Mouse (Mus musculus): ENCODE measurements around the gene Cdkal1. TPM values are rescaled to one million over a fixed set of nuclear protein-coding genes. Genes with fewer than 3 reads are reported as not detected.

Cdkal1 gene
- polyA plus RNA-seq, 1 experiment from 2014 or later, result 33.9 TPM

DNA sequence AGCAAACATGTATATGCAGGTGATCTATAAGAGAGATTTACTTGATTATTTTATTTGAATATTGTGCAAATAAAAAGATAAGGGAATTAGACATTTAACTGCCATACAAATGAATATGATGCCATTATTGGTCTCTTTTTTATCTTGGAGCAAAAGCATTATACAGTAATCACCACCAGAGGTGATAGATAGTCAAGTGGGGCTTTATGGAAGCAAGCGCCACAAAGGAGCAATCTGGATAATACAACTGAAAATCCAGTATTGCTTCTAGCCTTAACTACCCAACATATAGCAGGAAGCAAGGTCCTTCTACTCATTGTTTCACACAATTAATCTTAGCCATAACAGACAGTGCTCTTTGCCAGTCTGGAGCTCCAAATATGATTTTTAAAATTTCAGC is 234.1 kb downstream of the Cdkal1 start:
- H3K4me1 ChIP-seq (replicated peaks; ENCODE audit: control insufficient read depth, insufficient read depth, low read length), result no peaks in the 10 kb centered on the region; the same call in 1 of the 2 replicates
- no peak overlapping the region for H3K9ac ChIP-seq (ENCODE audit: low read length)
- no peak overlapping the region for H3K4me3 ChIP-seq (ENCODE audit: low read depth, low read length)
- ATAC-seq (replicated peaks; ENCODE audit: low FRiP score, low TSS enrichment, low read depth), result no peak
- no peaks in the 10 kb centered on the region for H3K36me3 ChIP-seq (ENCODE audit: control insufficient read depth, insufficient read depth, low read length)
- WGBS, result 73% methylated on average over 1 of the region's 1 CpGs
- H3K27ac ChIP-seq (ENCODE audit: low read depth), result no peak overlapping the region
- no peaks in the 10 kb centered on the region for H3K27me3 ChIP-seq (replicated peaks; ENCODE audit: control insufficient read depth, insufficient read depth, low read length)
- no peak for DNase-seq (ENCODE audit: low spot score)
- no peaks in the 10 kb centered on the region for H3K9me3 ChIP-seq (ENCODE audit: control insufficient read depth, low read length)
- no peak overlapping the region for H3K4me2 ChIP-seq (ENCODE audit: low read length)

DNA sequence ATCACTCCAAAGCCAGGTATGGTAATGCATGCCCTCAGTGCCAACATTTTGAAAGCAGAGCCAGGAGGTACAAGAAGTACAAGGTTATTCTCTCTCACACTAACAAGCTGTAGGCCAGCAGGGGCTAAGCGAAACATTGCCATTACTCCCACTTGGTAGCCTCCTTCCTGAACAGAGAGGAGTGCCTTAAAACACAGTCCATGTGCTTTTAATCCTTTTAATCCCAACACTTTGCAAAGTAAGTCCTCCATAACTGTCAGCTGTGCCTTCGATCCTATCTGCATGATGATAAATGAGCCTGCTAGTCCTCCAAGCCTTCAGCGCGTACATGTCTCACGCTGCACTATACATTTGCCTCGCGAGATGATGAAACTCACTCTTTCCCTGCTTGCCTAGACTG is 234.6 kb downstream of the Cdkal1 start:
- Histone ChIP-seq H3K4me1 (replicated peaks; ENCODE audit: control insufficient read depth, insufficient read depth, low read length) (no peaks in the 10 kb centered on the region; the same call in 1 of the 2 replicates), H3K9ac (ENCODE audit: low read length) (no peak overlapping the region), H3K27me3 (replicated peaks; ENCODE audit: control insufficient read depth, insufficient read depth, low read length) (no peaks in the 10 kb centered on the region), H3K4me2 (ENCODE audit: low read length) (no peak overlapping the region), H3K27ac (ENCODE audit: low read depth) (no peak overlapping the region), H3K36me3 (ENCODE audit: control insufficient read depth, insufficient read depth, low read length) (no peaks in the 10 kb centered on the region), H3K4me3 (ENCODE audit: low read depth, low read length) (no peak overlapping the region), H3K9me3 (ENCODE audit: control insufficient read depth, low read length) (no peaks in the 10 kb centered on the region)
- WGBS, result 57% methylated on average over 7 of the region's 7 CpGs
- DNase-seq (ENCODE audit: low spot score), result no peak
- no peak for ATAC-seq (replicated peaks; ENCODE audit: low FRiP score, low TSS enrichment, low read depth)

DNA sequence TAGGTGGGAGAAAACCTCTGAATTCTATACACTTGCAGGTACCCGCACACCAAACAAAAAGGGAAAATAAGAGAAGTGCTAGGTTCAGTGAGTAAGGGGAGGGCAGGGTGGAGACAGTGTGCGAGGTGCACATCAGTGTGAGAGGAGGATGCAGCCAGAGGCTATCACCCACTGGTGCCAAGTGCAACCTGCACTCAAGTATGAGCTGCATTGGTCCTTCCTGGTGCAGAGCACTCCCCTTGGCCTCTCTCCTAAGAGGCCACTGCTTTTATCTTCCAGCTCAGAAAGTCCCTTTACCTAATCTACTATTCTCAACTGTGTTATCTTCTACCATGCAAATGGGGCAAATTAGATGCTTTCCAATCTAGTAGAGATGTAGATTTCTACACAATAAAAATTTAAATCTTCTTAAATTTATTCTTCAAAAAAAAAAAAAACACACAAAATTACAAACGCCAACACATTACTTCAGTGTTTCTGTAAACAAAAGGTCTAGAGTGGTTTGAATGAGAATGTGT is 238.8 kb downstream of the Cdkal1 start:
- no peak for ATAC-seq (replicated peaks; ENCODE audit: low FRiP score, low TSS enrichment, low read depth)
- WGBS, result 84% methylated on average over 3 of the region's 3 CpGs

DNA sequence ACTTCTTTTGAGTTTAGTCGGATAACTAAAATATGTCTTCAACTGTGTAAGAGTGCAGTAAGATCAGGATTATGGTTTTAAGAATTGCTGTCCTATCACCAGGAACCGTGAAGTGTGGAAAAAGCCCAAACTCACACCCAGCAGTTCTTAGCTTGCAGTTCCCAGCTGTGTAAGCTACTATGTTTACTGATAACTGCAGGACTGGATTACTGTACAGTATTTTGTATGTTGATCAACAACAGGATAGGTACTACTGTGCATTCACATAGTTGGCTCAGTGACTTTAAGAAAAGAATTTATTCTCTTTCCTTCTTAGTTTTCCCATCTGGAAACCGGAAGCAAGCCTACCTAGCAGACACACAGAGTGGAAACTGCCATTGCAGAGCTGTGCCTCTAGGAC is 239.5 kb downstream of the Cdkal1 start:
- Histone ChIP-seq H3K4me2 (ENCODE audit: low read length) (no peak overlapping the region), H3K36me3 (ENCODE audit: control insufficient read depth, insufficient read depth, low read length) (no peaks in the 10 kb centered on the region), H3K4me1 (replicated peaks; ENCODE audit: control insufficient read depth, insufficient read depth, low read length) (no peaks in the 10 kb centered on the region; the same call in 1 of the 2 replicates), H3K27ac (ENCODE audit: low read depth) (no peak overlapping the region), H3K4me3 (ENCODE audit: low read depth, low read length) (no peak overlapping the region), H3K9me3 (ENCODE audit: control insufficient read depth, low read length) (no peaks in the 10 kb centered on the region), H3K9ac (ENCODE audit: low read length) (no peak overlapping the region), H3K27me3 (replicated peaks; ENCODE audit: control insufficient read depth, insufficient read depth, low read length) (no peaks in the 10 kb centered on the region)
- no peak for ATAC-seq (replicated peaks; ENCODE audit: low FRiP score, low TSS enrichment, low read depth)
- no peak for DNase-seq (ENCODE audit: low spot score)
- WGBS, result 88% methylated on average over 3 of the region's 3 CpGs

More for the DNA sequence above, 238.8 kb downstream of the Cdkal1 start:
- no peaks in the 10 kb centered on the region for H3K9me3 ChIP-seq (ENCODE audit: control insufficient read depth, low read length)
- H3K4me3 ChIP-seq (ENCODE audit: low read depth, low read length), result no peak overlapping the region
- no peak overlapping the region for H3K9ac ChIP-seq (ENCODE audit: low read length)
- no peaks in the 10 kb centered on the region; the same call in 1 of the 2 replicates for H3K4me1 ChIP-seq (replicated peaks; ENCODE audit: control insufficient read depth, insufficient read depth, low read length)
- no peaks in the 10 kb centered on the region for H3K36me3 ChIP-seq (ENCODE audit: control insufficient read depth, insufficient read depth, low read length)
- no peaks in the 10 kb centered on the region for H3K27me3 ChIP-seq (replicated peaks; ENCODE audit: control insufficient read depth, insufficient read depth, low read length)
- no peak for DNase-seq (ENCODE audit: low spot score)
- no peak overlapping the region for H3K4me2 ChIP-seq (ENCODE audit: low read length)
- H3K27ac ChIP-seq (ENCODE audit: low read depth), result no peak overlapping the region

DNA sequence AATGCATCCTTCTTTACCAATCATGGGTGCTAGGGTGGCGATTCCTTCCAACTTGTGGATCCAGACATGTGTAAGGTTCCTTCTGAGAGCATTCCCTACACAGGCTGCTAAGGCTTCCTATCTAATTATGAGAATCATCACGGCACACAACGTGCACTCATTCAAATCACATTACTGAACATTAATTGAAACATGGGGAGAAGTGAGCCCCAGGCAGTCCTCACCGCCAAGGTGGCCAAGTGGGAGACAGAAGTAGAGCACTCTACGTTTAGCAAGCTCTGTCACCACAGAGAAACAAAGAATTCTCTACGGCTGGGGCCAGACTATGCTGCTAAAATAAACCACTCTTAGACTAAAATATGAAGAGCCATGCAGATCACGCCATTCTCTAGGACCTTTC is 240.4 kb downstream of the Cdkal1 start:
- 80% methylated on average over 7 of the region's 7 CpGs for WGBS
- Histone ChIP-seq H3K9ac (ENCODE audit: low read length) (no peak overlapping the region), H3K27me3 (replicated peaks; ENCODE audit: control insufficient read depth, insufficient read depth, low read length) (no peaks in the 10 kb centered on the region), H3K27ac (ENCODE audit: low read depth) (no peak overlapping the region), H3K4me3 (ENCODE audit: low read depth, low read length) (no peak overlapping the region), H3K9me3 (ENCODE audit: control insufficient read depth, low read length) (no peaks in the 10 kb centered on the region), H3K4me1 (replicated peaks; ENCODE audit: control insufficient read depth, insufficient read depth, low read length) (no peaks in the 10 kb centered on the region; the same call in 1 of the 2 replicates), H3K4me2 (ENCODE audit: low read length) (no peak overlapping the region), H3K36me3 (ENCODE audit: control insufficient read depth, insufficient read depth, low read length) (no peaks in the 10 kb centered on the region)
- ATAC-seq (replicated peaks; ENCODE audit: low FRiP score, low TSS enrichment, low read depth) (no peak), DNase-seq (ENCODE audit: low spot score) (no peak)

DNA sequence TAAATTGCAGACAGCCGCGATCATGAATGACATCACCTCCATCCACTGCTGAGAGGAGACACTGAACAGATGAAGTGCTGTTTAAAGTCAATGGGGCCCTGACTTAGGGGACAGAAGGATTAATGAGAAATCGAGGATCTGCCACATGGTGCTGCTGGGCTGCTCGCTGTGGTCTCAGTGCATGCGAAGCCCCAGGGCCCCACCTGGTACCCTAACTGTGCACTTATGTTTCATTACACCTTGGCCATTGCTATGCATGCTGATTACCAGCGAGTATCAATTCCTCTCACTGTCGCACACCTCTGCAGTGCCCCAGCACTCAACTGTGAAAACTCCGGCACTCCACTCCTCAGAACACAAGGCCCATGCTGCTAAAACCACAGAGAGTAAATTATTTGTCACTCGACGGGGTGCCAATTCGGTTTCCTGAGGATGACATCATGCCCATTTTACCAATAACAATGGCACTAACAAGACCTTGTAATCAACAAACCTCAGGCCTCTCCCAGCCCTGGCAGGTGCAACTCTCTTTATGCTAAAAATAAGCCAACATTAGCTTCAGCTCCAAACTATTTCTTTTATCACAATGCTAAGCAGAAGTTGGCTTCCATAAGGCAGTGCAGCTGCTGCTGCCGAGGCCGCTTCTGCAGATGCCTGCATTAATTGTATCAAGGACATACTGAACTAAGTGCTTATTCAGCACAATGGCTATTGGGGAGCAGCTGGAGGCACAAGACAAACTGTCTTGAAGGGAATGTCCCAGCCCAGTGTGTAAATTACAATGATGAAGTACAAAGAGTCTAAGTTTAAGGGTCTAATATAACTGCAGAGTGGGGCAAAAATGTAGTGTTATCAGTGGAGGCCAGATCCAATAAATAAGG is 245.2 kb downstream of the Cdkal1 start:
- Histone ChIP-seq H3K4me2 (ENCODE audit: low read length) (no peak overlapping the region), H3K27me3 (replicated peaks; ENCODE audit: control insufficient read depth, insufficient read depth, low read length) (no peaks in the 10 kb centered on the region), H3K36me3 (ENCODE audit: control insufficient read depth, insufficient read depth, low read length) (no peaks in the 10 kb centered on the region), H3K27ac (ENCODE audit: low read depth) (peak overlapping the region; percentile 49; the same call in 1 of the 2 replicates), H3K9me3 (ENCODE audit: control insufficient read depth, low read length) (no peaks in the 10 kb centered on the region), H3K4me1 (replicated peaks; ENCODE audit: control insufficient read depth, insufficient read depth, low read length) (peaks cover 8% of the 10 kb centered on the region; the same call in 1 of the 2 replicates), H3K4me3 (ENCODE audit: low read depth, low read length) (no peak overlapping the region), H3K9ac (ENCODE audit: low read length) (no peak overlapping the region)
- peak; percentile 53; the same call in 1 of the 2 replicates for ATAC-seq (replicated peaks; ENCODE audit: low FRiP score, low TSS enrichment, low read depth)
- WGBS, result 42% methylated on average over 13 of the region's 13 CpGs
- DNase-seq (ENCODE audit: low spot score), result peak; percentile 58

DNA sequence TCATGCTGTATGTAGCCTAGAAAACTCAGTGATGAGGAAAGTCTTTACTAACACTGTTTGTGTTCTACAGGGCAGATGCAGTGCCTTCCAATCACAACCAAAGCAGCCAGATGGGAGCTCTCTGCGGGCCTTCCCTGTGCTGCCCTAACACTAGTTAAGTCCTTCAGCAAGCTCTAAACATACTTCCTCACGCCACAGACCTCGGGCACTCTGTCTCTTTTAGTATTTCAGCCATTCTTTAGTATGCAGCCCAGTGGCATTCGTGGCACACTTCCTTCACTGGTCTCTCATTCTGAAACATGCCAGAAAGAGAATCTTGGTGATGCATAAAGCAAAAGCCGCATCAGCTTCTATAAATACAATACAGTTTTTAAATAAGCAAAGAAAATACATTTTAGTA is 246.0 kb downstream of the Cdkal1 start:
- Histone ChIP-seq H3K4me1 (replicated peaks; ENCODE audit: control insufficient read depth, insufficient read depth, low read length) (peaks cover 8% of the 10 kb centered on the region; the same call in 1 of the 2 replicates), H3K9me3 (ENCODE audit: control insufficient read depth, low read length) (no peaks in the 10 kb centered on the region), H3K4me3 (ENCODE audit: low read depth, low read length) (no peak overlapping the region), H3K27me3 (replicated peaks; ENCODE audit: control insufficient read depth, insufficient read depth, low read length) (no peaks in the 10 kb centered on the region), H3K4me2 (ENCODE audit: low read length) (no peak overlapping the region), H3K9ac (ENCODE audit: low read length) (no peak overlapping the region), H3K27ac (ENCODE audit: low read depth) (no peak overlapping the region), H3K36me3 (ENCODE audit: control insufficient read depth, insufficient read depth, low read length) (no peaks in the 10 kb centered on the region)
- DNase-seq (ENCODE audit: low spot score) (no peak), ATAC-seq (replicated peaks; ENCODE audit: low FRiP score, low TSS enrichment, low read depth) (no peak)
- WGBS, result 67% methylated on average over 5 of the region's 5 CpGs

DNA sequence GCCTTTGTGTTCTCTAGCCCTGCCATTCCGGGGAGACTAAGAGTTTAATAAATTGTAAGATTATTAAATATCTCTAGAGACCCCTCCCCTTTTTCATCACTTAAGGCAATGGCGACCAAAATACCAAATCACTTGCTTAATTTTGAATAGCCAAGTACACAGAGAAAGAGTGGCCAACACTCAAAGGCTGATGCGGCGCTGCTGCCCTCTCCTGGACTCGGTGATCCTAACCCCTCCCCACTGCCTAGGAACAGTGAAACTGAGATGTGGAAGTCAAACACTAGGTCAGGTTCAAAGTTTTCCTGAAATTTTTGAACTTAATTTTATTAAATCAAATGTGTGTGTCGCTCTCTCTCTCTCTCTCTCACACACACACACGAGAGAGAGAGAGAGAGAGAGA is 251.2 kb downstream of the Cdkal1 start:
- Histone ChIP-seq H3K4me3 (ENCODE audit: low read depth, low read length) (no peak overlapping the region), H3K9ac (ENCODE audit: low read length) (no peak overlapping the region), H3K4me1 (replicated peaks; ENCODE audit: control insufficient read depth, insufficient read depth, low read length) (peaks cover 5% of the 10 kb centered on the region; the same call in 1 of the 2 replicates), H3K9me3 (ENCODE audit: control insufficient read depth, low read length) (no peaks in the 10 kb centered on the region), H3K36me3 (ENCODE audit: control insufficient read depth, insufficient read depth, low read length) (no peaks in the 10 kb centered on the region), H3K4me2 (ENCODE audit: low read length) (no peak overlapping the region), H3K27ac (ENCODE audit: low read depth) (no peak overlapping the region), H3K27me3 (replicated peaks; ENCODE audit: control insufficient read depth, insufficient read depth, low read length) (no peaks in the 10 kb centered on the region)
- DNase-seq (ENCODE audit: low spot score) (peak; percentile 86), ATAC-seq (replicated peaks; ENCODE audit: low FRiP score, low TSS enrichment, low read depth) (no peak)
- WGBS, result 28% methylated on average over 6 of the region's 7 CpGs

Measured in intestine, embryonic 14.5 days (tissue).